Mouse (Mus musculus): ENCODE measurements around the gene Gm525.
"Not testable (repeated sequence)": the region's sequence is repeated elsewhere in the genome, so short reads cannot be mapped to it uniquely, and the experiment has no call there.

The Gm525 gene

DNA sequence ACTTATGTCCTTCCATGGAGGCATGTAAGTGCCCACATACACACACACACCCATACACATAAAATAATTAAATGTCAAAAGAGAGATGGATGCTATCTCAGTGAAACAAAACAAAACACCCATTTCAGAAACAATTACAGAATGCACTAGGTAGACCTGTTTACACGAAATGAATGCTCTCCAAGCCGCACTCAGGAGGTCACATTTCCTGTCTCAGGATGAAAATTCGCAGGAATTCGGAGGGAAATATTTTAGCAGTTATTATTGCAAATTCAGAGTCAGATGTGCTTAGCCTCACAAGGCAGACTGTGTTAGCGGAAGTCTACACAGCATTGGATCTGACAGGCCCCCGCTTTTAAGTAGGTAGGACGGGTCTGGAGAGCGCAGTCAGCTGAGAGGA, at the start of gene Gm525:
Gene Gm525, plus strand, starts transcription at position 301 of the 400 bp plus-strand sequence.
- no peak for DNase-seq

DNA sequence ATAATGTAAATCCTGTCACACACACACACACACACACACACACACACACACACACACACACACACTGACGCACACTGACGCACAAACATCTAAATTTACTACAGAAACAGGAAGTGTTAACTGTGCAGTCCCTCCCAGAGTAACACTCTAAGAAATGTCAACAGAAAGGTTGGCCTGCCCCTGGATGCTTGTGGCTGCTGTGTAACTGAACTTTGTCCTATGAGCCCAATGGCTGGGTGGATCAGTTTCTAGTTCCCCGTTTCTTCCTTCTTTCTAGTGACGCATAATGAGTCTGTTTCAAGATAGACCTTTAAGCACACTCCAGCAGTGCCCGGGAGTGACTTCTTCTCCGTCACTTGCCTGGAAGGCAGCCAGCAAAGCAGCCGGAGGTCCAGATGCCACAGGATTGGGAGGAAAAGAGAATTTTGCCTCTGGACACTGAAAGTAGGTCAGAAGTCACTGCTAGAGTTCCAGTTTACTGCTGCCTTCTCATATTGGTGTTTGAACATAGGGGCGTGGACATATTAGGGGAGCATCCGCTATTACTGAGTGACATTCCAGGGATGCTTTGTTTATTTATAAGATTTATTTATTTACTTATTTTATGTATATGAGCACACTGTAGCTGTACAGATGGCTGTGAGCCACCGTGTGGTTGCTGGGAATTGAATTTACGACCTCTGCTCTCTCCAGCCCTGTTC, 49.3 kb upstream of the Gm525 start:
- DNase-seq, result peak; percentile 19

DNA sequence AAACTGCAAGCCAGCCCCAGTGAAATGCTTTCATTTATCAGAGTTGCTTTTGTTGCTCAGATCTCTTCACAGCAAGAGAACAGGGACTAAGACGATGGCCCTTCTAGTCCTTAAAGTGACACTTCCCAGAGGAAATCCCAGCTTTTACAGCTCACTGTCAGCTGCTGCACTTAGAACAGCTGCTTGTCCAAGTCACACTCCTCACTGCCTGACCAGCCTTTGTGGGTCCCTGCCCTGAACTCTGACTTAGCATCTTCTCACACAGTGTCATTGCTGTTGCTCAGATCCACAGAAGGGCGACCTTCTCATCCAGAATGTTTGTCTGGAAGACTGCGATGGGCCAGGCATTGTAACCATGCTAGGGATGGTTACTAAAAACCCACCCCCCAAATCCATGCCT, 48.0 kb upstream of the Gm525 start:
- no peak for DNase-seq

DNA sequence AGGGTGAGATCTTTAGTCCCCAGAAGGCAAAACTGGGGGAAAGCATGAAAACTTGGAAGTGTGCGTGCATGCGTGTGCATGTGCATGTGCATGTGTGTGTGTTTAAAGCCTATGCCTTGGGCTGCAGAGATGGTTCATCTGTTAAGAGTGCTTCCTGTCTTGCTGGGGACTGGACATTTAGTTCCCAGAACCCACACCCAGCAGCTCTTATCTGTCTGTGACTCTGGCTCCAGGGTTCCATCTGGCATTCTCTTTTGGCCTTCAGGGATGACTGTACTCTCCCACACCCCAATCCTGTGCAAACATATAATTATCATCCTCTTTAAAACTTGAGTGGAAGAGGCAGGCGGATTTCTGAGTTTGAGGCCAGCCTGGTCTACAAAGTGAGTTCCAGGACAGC, 47.5 kb upstream of the Gm525 start:
- no peak for DNase-seq

- DNase-seq, result no peak
Measured at GRCm38 (mm10) chr11:89027955-89028361, 45.7 kb upstream of the Gm525 start.

DNA sequence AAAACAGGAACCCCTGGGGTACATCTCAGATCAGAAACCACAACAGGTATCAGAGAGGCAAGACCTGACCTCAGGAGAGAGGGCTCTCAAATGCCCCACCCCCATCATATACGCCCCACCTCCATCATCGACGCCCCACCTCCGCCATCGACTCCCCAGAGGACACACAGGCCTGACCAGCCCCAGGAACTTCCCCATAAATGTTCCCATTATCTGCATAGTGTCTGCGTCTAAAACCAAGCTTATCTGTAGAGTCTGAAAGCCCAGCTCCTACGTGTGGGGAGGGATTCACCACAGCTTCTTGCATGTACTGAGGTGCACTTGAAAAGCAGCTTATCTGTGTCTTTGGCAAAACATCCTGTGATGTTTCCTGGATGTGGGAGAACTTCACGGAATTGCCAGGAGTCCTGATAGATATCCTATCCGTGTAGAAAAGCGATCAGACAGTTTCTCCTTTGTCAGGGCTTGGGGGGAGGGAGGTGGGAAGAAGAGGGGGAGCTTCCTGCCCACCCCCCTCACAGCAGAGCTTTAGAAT, 44.7 kb upstream of the Gm525 start:
- DNase-seq, result no peak

GRCm38 (mm10) chr11:89030552-89030951, 43.1 kb upstream of the Gm525 start:
- no peak for DNase-seq

DNA sequence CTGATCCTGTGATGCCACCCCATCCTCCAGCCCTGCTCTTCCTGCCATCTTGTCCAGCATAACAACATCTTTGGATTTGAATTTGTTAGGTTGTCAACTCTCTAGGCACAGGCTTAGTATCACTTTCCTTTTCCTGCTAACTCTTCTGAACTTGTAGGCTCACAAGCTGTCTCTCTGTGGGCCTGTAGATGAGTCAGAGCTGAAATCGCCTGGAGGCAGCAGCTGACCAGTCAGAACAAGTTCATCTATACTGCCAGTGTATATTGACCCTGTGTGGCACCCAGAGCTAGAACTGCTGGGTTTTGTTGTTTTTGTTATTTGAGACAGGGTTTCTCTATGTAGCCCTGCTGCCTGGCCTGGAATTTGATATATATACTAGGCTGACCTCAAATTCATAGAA, 42.5 kb upstream of the Gm525 start:
- DNase-seq, result no peak

DNA sequence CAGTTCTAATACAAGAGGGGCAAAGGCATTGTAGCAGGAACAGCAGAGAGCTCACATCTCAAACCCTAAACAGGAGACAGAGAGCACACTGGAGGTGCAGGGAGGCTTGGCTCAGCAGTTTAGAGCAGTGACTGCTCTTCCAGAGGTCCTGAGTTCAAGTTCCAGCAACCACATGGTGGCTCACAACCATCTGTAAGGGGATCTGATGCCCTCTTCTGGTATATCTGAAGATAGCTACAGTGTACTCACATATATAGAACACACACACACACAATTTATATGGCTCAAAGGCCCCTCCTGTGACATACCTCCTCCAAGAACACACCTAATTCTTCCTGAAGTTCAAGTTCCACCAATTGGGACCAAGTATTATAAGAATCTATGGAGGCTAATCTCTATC, 39.0 kb upstream of the Gm525 start:
- no peak for DNase-seq

DNA sequence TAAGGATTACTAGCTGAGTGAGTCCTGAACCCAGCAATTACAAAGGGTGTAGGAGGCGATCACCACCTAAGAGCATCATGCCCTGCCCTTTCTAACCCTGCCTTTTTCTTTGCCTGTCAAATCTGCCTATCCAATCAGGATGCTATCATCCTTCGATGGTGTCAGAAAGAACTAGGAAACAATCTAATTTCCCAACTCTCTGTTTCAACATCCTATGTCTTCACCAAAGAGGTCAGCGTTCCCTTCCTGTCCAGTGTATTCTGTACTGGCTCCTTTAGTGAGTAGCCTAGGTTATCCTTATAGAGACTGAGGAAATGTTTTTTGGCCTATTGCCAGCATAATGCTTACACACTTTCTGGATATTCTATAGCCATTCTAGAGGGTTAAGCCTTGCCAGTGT, 38.1 kb upstream of the Gm525 start:
- DNase-seq, result no peak

DNA sequence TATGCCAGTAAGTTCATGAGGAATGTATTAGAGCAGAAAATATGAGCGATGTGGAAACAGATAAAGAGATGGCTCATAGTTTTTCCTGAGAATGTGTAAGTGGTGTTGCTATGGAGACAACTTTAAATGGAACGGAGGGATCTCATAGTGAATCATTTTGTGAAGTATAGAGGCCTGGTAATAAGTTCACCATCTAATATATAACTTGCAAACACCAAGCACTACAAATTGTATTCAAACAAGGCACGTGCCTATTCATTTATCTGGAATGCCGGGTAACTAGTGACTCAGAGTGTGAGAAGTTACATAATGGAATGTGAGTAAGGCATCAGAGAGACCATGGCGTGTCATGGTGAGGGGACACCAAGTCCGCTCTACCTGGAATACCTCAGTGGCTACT, 35.1 kb upstream of the Gm525 start:
- DNase-seq, result no peak

GRCm38 (mm10) chr11:89039325-89039724, 34.3 kb upstream of the Gm525 start:
- DNase-seq, result peak; percentile 25

DNA sequence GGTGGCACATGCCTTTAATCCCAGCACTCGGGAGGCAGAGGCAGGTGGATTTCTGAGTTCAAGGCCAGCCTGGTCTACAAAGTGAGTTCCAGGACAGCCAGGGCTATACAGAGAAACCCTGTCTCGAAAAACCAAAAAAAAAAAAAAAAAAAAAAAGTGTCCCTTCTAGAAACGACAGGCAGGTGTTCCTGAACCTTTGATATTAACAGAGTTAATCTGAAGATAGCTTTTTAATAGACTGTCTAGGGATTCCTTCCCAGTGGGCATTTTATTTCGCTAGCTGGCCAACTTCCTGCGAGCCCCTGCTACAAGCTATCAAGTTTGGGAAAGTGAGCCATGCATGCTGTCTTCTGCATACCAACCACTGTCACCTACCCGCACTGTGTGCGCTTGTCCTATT, 32.6 kb upstream of the Gm525 start:
- not testable (repeated sequence) for DNase-seq

- no peak for DNase-seq
Measured at GRCm38 (mm10) chr11:89043046-89043445, 30.6 kb upstream of the Gm525 start.

DNA sequence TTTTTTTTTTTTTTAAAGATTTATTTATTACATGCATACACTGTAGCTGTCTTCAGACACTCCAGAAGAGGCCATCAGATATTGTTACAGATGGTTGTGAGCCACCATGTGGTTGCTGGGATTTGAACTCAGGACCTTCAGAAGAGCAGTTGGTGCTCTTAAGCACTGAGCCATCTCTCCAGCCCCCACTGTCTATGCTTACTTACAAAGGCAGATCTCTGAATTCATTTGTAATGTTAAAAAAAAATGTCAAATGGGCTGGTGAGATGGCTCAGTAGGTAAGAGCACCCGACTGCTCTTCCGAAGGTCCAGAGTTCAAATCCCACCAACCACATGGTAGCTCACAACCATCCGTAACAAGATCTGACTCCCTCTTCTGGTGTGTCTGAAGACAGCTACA, 28.1 kb upstream of the Gm525 start:
- not testable (repeated sequence) for DNase-seq

GRCm38 (mm10) chr11:89046021-89046420, 27.6 kb upstream of the Gm525 start:
- no peak for DNase-seq

DNA sequence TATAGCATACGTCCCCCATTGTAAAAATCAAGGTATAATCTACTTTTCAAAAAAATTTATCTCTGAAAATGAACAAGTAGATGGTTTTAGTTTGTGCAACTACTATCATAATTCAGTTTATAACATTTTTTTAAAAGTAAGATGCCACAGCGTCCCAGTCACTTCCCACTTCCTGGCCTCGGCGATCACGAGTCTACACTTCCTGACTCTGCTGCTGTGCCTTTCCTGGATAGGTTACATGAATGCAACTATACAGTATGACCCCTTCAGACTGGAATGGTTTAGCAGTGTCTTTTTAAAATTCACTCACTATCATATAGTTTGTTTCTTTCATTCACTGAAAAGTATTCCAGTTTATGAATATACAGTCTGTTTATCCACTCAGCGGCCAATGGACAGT, 21.9 kb upstream of the Gm525 start:
- DNase-seq, result no peak

GRCm38 (mm10) chr11:89055931-89056690, 17.5 kb upstream of the Gm525 start:
- DNase-seq, result peak; percentile 23

DNA sequence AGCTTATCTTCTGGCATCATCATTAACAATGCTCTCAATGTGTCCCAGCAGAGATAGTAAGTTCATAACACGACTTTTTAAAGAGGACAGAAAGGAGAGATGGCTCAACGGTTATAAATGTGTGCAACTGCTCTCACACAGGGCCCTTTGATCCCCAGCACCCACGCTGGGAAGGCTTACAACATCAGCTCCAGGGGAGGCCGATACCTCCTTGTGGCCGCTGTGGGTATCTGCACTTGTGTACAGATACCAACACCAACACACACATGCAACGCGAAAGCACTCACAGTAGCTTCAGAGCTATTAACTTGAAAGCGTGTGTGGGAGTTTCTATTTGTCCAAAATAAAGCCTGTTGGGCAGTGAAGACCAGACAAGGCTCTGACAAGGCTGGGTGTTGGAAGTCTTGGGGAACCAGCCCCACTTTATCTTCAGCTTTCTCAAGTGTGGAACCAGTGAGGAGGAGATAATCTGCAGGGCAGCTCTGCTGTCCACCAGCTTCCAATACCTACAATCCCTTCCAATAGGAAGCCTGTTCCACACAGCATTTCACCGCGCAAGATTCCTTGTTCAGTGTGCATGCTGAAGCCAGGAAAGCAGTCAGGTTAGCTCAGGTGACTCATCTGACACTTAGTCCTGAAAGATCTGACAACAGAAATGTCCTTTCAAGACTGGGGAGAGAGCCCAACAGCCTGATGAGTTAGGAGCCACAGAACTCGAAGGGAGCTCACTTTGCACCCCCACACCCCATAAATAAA, 14.9 kb upstream of the Gm525 start:
- no peak for DNase-seq

DNA sequence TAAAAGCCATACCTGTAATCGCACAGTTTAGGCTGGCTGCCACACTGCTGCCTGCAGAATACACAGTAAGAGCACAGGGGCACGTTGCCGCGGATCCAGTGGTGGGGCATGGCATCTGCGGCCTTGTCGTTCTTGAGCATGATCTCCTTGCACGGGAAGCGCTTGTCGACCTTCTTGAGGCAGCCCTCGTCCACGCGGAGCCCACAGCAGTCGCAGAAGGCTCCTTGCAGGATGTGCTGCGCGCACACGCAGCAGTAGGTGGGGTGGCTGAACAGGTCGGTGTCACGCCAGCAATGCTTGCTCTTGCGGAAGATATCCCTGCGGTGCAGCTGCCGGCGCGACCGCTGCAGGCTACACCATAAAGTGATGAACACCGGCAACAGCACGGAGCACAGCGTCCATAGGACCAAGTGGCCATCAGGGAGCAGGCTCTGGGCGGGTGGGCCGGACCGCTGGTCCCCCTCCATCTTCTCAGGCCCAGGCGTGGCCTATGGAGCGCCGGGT, 13.7 kb upstream of the Gm525 start:
- no peak for DNase-seq

DNA sequence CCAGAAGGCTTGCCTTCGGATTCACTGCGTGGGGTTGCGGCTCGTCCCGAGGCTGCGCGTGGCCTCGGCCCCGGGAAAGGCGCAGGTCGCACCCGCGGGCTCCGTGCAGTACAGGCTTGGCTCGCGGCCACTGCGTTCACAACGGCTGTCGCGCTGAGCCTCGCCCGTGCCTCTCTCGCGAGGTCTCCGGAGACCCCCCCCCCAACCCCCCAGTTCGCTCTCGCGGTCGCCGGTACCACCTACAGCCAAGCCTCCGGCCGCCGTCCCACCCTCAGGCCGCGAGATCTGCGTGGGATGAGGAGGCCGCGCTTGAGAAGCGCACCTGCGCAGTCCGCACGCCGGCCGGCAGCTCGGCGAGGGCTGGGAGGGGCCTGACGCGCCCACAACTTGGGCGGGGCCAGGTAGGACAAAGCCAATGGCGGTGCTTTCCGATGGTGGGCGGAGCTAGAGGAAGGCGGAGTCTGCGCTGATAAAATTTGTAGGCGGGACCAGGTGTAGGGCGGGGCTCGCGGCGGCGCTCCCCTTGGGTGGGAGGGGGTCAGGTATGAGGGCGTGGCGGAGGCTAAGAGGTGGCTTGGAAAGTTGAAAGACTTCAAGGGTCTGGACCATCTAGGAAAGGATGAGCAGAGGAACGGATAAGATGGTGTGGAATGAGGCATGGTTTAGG, 13.1 kb upstream of the Gm525 start:
- peak; percentile 96 for DNase-seq

DNA sequence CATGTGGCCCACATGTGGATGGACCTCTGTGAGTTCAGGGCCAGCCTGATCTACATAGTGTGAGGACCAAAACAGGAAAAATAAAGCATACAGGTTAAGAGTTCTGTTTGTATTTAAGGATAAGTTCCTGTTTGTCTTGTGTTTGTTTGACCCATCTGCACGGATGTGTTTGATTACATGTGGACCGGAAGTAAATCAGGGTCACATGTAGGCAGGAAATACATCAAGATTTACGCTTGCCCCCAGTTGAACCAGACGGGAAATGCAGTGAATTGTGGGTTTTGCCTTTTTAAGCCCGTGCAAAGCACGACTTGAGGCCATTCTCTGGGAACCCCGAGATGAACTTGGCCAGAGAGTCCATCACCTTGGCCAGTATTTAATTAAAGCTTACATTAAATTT, 12.3 kb upstream of the Gm525 start:
- DNase-seq, result no peak

DNA sequence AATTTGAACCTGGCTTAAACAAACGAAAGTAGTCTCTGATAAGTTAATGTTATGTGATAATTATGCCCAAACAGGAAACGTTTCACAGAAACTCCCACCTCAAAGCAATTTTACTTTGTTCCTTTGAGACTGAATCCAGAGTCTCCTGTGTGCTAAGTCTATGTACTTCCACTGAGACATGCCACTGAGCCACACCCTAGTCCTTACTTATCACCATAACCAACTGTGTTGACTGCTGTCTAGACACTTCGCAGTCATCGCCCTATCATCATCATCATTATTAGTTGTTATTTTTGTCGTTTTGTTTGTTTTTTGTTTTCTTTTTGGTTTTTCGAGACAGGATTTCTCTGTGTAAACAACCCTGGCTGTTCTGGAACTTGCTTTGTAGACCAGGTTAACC, 9.3 kb upstream of the Gm525 start:
- DNase-seq, result no peak

Data from cerebellum, adult 8-10 months (tissue).